Mouse (Mus musculus): ENCODE results near the gene Mkrn1.
A peak's percentile ranks its signal among the peaks of the same experiment; 100 is the strongest.
"Not testable (repeated sequence)": the region's sequence is repeated elsewhere in the genome, so short reads cannot be mapped to it uniquely, and the experiment has no call there.

Mkrn1 gene

GRCm38 (mm10) chr6:39419851-39420721 lies at the start of gene Mkrn1:
Gene Mkrn1, minus strand, starts transcription at chr6:39420462.
- DNase-seq: peak; percentile 91

- no peak for DNase-seq
These were observed 49.2 kb upstream of the Mkrn1 start for GRCm38 (mm10) chr6:39469427-39469826.

- peak; percentile 80 for DNase-seq
These were observed 42.6 kb upstream of the Mkrn1 start for GRCm38 (mm10) chr6:39462621-39463538.

GRCm38 (mm10) chr6:39460040-39460439 lies 39.8 kb upstream of the Mkrn1 start:
- DNase-seq: no peak

- no peak for DNase-seq
These were observed 35.3 kb upstream of the Mkrn1 start for GRCm38 (mm10) chr6:39455339-39456160.

GRCm38 (mm10) chr6:39454616-39455015 lies 34.4 kb upstream of the Mkrn1 start:
- no peak for DNase-seq

GRCm38 (mm10) chr6:39453564-39453963 lies 33.3 kb upstream of the Mkrn1 start:
- no peak for DNase-seq

GRCm38 (mm10) chr6:39451033-39451432 lies 30.8 kb upstream of the Mkrn1 start:
- DNase-seq: no peak

- DNase-seq: no peak
These were observed 30.3 kb upstream of the Mkrn1 start for GRCm38 (mm10) chr6:39450580-39450979.

GRCm38 (mm10) chr6:39447429-39448185 lies 27.3 kb upstream of the Mkrn1 start:
- DNase-seq: no peak

GRCm38 (mm10) chr6:39445801-39446572 lies 25.7 kb upstream of the Mkrn1 start:
- DNase-seq: no peak

GRCm38 (mm10) chr6:39442786-39443287 lies 22.6 kb upstream of the Mkrn1 start:
- no peak for DNase-seq

- DNase-seq: no peak
These were observed 19.9 kb upstream of the Mkrn1 start for GRCm38 (mm10) chr6:39440207-39440606.

GRCm38 (mm10) chr6:39437519-39437918 lies 17.3 kb upstream of the Mkrn1 start:
- not testable (repeated sequence) for DNase-seq

- DNase-seq: no peak
These were observed 15.6 kb upstream of the Mkrn1 start for GRCm38 (mm10) chr6:39435875-39436274.

GRCm38 (mm10) chr6:39434886-39435492 lies 14.7 kb upstream of the Mkrn1 start:
- DNase-seq: no peak

GRCm38 (mm10) chr6:39434111-39434885 lies 14.0 kb upstream of the Mkrn1 start:
- DNase-seq: no peak

- no peak for DNase-seq
These were observed 13.4 kb upstream of the Mkrn1 start for GRCm38 (mm10) chr6:39433701-39434100.

GRCm38 (mm10) chr6:39433174-39433573 lies 12.9 kb upstream of the Mkrn1 start:
- no peak for DNase-seq

GRCm38 (mm10) chr6:39430722-39431121 lies 10.5 kb upstream of the Mkrn1 start:
- DNase-seq: no peak

Measured in cerebellum, adult 9-10 months (tissue).